Mouse (Mus musculus) megakaryocyte, adult 5-6 weeks (primary cell): ENCODE results near the gene Bicc1. TPM values are rescaled to one million over a fixed set of nuclear protein-coding genes. Genes with fewer than 3 reads are reported as not detected.
"Not testable (repeated sequence)": the region's sequence is repeated elsewhere in the genome, so short reads cannot be mapped to it uniquely, and the experiment has no call there.

Experiments
- ATAC-seq: 2 replicates; pipeline ENCODE4 v1.8.0; 2016; ENCODE audit warnings: mild to moderate bottlenecking, inconsistent platforms; ENCODE audit not compliant: poor library complexity, severe bottlenecking
- total RNA-seq, 2 experiments: library from RNA; stranded (forward) in 1 of 2; stranded (reverse) in 1 of 2; fragments of 153-499, 151-499 nt in 1 of 2; fragments of 221-1000, 200-1000 nt in 1 of 2; gene quantifications; 2 replicates each; pipeline versions ENCODE4 v1.2.3 to v1.2.4; 2015 to 2017

The Bicc1 gene
- total RNA-seq, 2 experiments from 2014 or later: not detected

GRCm38 (mm10) chr10:70952770-70953147, 206.7 kb downstream of the Bicc1 start:
- ATAC-seq: no peak

GRCm38 (mm10) chr10:70952056-70952769, 207.3 kb downstream of the Bicc1 start:
- no peak for ATAC-seq

GRCm38 (mm10) chr10:70950105-70950424, 209.4 kb downstream of the Bicc1 start:
- no peak for ATAC-seq

- ATAC-seq: no peak
Observed at GRCm38 (mm10) chr10:70949254-70950104, 210.0 kb downstream of the Bicc1 start.

GRCm38 (mm10) chr10:70948276-70948675, 211.2 kb downstream of the Bicc1 start:
- ATAC-seq: no peak

GRCm38 (mm10) chr10:70946121-70946520, 213.4 kb downstream of the Bicc1 start:
- not testable (repeated sequence) for ATAC-seq

GRCm38 (mm10) chr10:70945076-70945475, 214.4 kb downstream of the Bicc1 start:
- ATAC-seq: no peak

- no peak for ATAC-seq
Observed at GRCm38 (mm10) chr10:70941623-70942022, 217.9 kb downstream of the Bicc1 start.

- no peak for ATAC-seq
Observed at GRCm38 (mm10) chr10:70939751-70940150, 219.7 kb downstream of the Bicc1 start.

GRCm38 (mm10) chr10:70937450-70937849, 222.1 kb downstream of the Bicc1 start:
- no peak for ATAC-seq

- ATAC-seq: no peak
Observed at GRCm38 (mm10) chr10:70936008-70936407, 223.5 kb downstream of the Bicc1 start.

- no peak for ATAC-seq
Observed at GRCm38 (mm10) chr10:70926126-70926525, 233.4 kb downstream of the Bicc1 start.

GRCm38 (mm10) chr10:70924348-70924747, 235.2 kb downstream of the Bicc1 start:
- no peak for ATAC-seq

- no peak for ATAC-seq
Observed at GRCm38 (mm10) chr10:70923936-70924335, 235.6 kb downstream of the Bicc1 start.

GRCm38 (mm10) chr10:70921481-70921880, 238.0 kb downstream of the Bicc1 start:
- ATAC-seq: no peak

- ATAC-seq: no peak
Observed at GRCm38 (mm10) chr10:70919851-70920250, 239.6 kb downstream of the Bicc1 start.

- ATAC-seq: no peak
Observed at GRCm38 (mm10) chr10:70919031-70919663, 240.4 kb downstream of the Bicc1 start.

GRCm38 (mm10) chr10:70916697-70917096, 242.8 kb downstream of the Bicc1 start:
- no peak for ATAC-seq

- ATAC-seq: no peak
Observed at GRCm38 (mm10) chr10:70915096-70915495, 244.4 kb downstream of the Bicc1 start.

GRCm38 (mm10) chr10:70903936-70904335, 255.6 kb downstream of the Bicc1 start:
- ATAC-seq: no peak

GRCm38 (mm10) chr10:70902751-70903485, 256.6 kb downstream of the Bicc1 start:
- no peak for ATAC-seq
